Mouse (Mus musculus) embryonic facial prominence, embryonic 12.5 days (tissue): ENCODE measurements around the gene Isoc2b. TPM values are rescaled to one million over a fixed set of nuclear protein-coding genes. Genes with fewer than 3 reads are reported as not detected.

Experiments
- polyA plus RNA-seq: library from polyadenylated mRNA; unstranded; fragments of >200 nt; fragmentation: Nextera tagmentation; extraction: Ambion mirVana; gene quantifications from 2 replicates; pipeline ENCODE4 v1.2.1, GENCODE M21; 2016

Isoc2b gene
- polyA plus RNA-seq, 1 experiment from 2014 or later = 4.4 TPM

Other genes starting within 250 kb of the Isoc2b start
- gene Tmem86b, start 238.8 kb downstream of the Isoc2b start, polyA plus RNA-seq = 1.9 and 2.2 TPM in 2 replicates
- gene Ppp6r1, start 211.2 kb downstream of the Isoc2b start, polyA plus RNA-seq = 10.6 and 11.7 TPM in 2 replicates
- gene Hspbp1, start 185.2 kb downstream of the Isoc2b start, polyA plus RNA-seq = 103 and 107 TPM in 2 replicates
- 2.8 and 3.6 TPM in 2 replicates for gene Brsk1, start 179.7 kb downstream of the Isoc2b start, polyA plus RNA-seq
- gene Tmem150b, start 145.0 kb downstream of the Isoc2b start, polyA plus RNA-seq = 0.33 TPM in 1 of 2 replicates, not detected in the other
- gene Kmt5c, start 130.1 kb downstream of the Isoc2b start, polyA plus RNA-seq = 71.1 and 77.3 TPM in 2 replicates
- 66.1 and 67.8 TPM in 2 replicates for gene Cox6b2, start 117.2 kb downstream of the Isoc2b start, polyA plus RNA-seq
- not detected in 2 replicates for gene Fam71e2, start 99.0 kb downstream of the Isoc2b start, polyA plus RNA-seq
- gene Il11, start 87.4 kb downstream of the Isoc2b start, polyA plus RNA-seq = 0.10 TPM in 1 of 2 replicates, not detected in the other
- not detected in 2 replicates for gene Tmem190, start 87.3 kb downstream of the Isoc2b start, polyA plus RNA-seq
- 5.8 and 6.2 TPM in 2 replicates for gene Tmem238, start 80.6 kb downstream of the Isoc2b start, polyA plus RNA-seq
- 388 and 404 TPM in 2 replicates for gene Rpl28, start 77.4 kb downstream of the Isoc2b start, polyA plus RNA-seq
- gene Ube2s, start 57.7 kb downstream of the Isoc2b start, polyA plus RNA-seq = 422 and 452 TPM in 2 replicates
- gene Shisa7, start 25.6 kb downstream of the Isoc2b start, polyA plus RNA-seq = 0.48 and 0.52 TPM in 2 replicates
- 0.74 and 0.93 TPM in 2 replicates for gene Isoc2a, start 6.9 kb upstream of the Isoc2b start, polyA plus RNA-seq
- gene Gm36210, start 36.3 kb upstream of the Isoc2b start, polyA plus RNA-seq = not detected in 2 replicates
- gene Zfp628, start 45.0 kb upstream of the Isoc2b start, polyA plus RNA-seq = 4.0 and 4.3 TPM in 2 replicates
- gene Nat14, start 51.8 kb upstream of the Isoc2b start, polyA plus RNA-seq = 5.4 and 7.7 TPM in 2 replicates
- 1.5 and 1.6 TPM in 2 replicates for gene Ssc5d, start 55.5 kb upstream of the Isoc2b start, polyA plus RNA-seq
- 0.20 and 0.32 TPM in 2 replicates for gene Sbk2, start 94.1 kb upstream of the Isoc2b start, polyA plus RNA-seq
- 0.06 TPM in 1 of 2 replicates, not detected in the other for gene Sbk3, start 100.9 kb upstream of the Isoc2b start, polyA plus RNA-seq
- 43.3 and 46.7 TPM in 2 replicates for gene Zfp579, start 125.9 kb upstream of the Isoc2b start, polyA plus RNA-seq
- 9.3 and 10.6 TPM in 2 replicates for gene Zfp524, start 144.2 kb upstream of the Isoc2b start, polyA plus RNA-seq
- 58.9 and 59.3 TPM in 2 replicates for gene Fiz1, start 144.4 kb upstream of the Isoc2b start, polyA plus RNA-seq
- gene Gm44973, start 145.2 kb upstream of the Isoc2b start, polyA plus RNA-seq = not detected in 2 replicates
- gene Zfp865, start 150.1 kb upstream of the Isoc2b start, polyA plus RNA-seq = 8.2 TPM in 2 replicates
- gene Ccdc106, start 150.3 kb upstream of the Isoc2b start, polyA plus RNA-seq = 35.5 and 38.4 TPM in 2 replicates
- gene 4632433K11Rik, start 163.9 kb upstream of the Isoc2b start, polyA plus RNA-seq = not detected in 2 replicates
- 5.4 and 5.7 TPM in 2 replicates for gene Zfp784, start 168.2 kb upstream of the Isoc2b start, polyA plus RNA-seq
- gene Zfp580, start 181.3 kb upstream of the Isoc2b start, polyA plus RNA-seq = 36.4 and 41.8 TPM in 2 replicates
- 159 and 161 TPM in 2 replicates for gene U2af2, start 191.9 kb upstream of the Isoc2b start, polyA plus RNA-seq
- gene Epn1, start 210.0 kb upstream of the Isoc2b start, polyA plus RNA-seq = 66.0 and 67.2 TPM in 2 replicates
- not detected in 2 replicates for gene Rfpl4, start 246.7 kb upstream of the Isoc2b start, polyA plus RNA-seq